Mouse (Mus musculus): Measurements from ENCODE around the gene Hrg.
"Not testable (repeated sequence)": the region's sequence is repeated elsewhere in the genome, so short reads cannot be mapped to it uniquely, and the experiment has no call there.

Gene Hrg

GRCm38 (mm10) chr16:22961073-22961472, 10.2 kb downstream of the Hrg start:
- no peak for DNase-seq (ENCODE audit: low read depth, low spot score)

- no peak for DNase-seq (ENCODE audit: low read depth, low spot score)
These were observed 11.4 kb downstream of the Hrg start for GRCm38 (mm10) chr16:22962256-22962655.

GRCm38 (mm10) chr16:22963293-22963692, 12.4 kb downstream of the Hrg start:
- DNase-seq (ENCODE audit: low read depth, low spot score): no peak

- DNase-seq (ENCODE audit: low read depth, low spot score): no peak
These were observed 16.6 kb downstream of the Hrg start for GRCm38 (mm10) chr16:22967383-22968030.

GRCm38 (mm10) chr16:22996951-22997350, 46.1 kb downstream of the Hrg start:
- DNase-seq (ENCODE audit: low read depth, low spot score): not testable (repeated sequence)

All from skeletal muscle tissue, adult 2 months (tissue).